Mouse (Mus musculus): ENCODE data around the gene Syt2.

Syt2 gene

GRCm38 (mm10) chr1:134772821-134773220, 126.3 kb downstream of the Syt2 start:
- DNase-seq (ENCODE audit: low read depth) = no peak

GRCm38 (mm10) chr1:134773256-134773655, 126.8 kb downstream of the Syt2 start:
- no peak for DNase-seq (ENCODE audit: low read depth)

GRCm38 (mm10) chr1:134774247-134774646, 127.8 kb downstream of the Syt2 start:
- no peak for DNase-seq (ENCODE audit: low read depth)

- DNase-seq (ENCODE audit: low read depth) = no peak
Observed at GRCm38 (mm10) chr1:134774728-134775287, 128.3 kb downstream of the Syt2 start.

- no peak for DNase-seq (ENCODE audit: low read depth)
Observed at GRCm38 (mm10) chr1:134775631-134776030, 129.2 kb downstream of the Syt2 start.

- no peak for DNase-seq (ENCODE audit: low read depth)
Observed at GRCm38 (mm10) chr1:134777201-134777885, 130.9 kb downstream of the Syt2 start.

GRCm38 (mm10) chr1:134777936-134778548, 131.6 kb downstream of the Syt2 start:
- DNase-seq (ENCODE audit: low read depth) = no peak

GRCm38 (mm10) chr1:134782797-134783196, 136.3 kb downstream of the Syt2 start:
- DNase-seq (ENCODE audit: low read depth) = no peak

GRCm38 (mm10) chr1:134783958-134784357, 137.5 kb downstream of the Syt2 start:
- no peak for DNase-seq (ENCODE audit: low read depth)

GRCm38 (mm10) chr1:134784481-134784880, 138.0 kb downstream of the Syt2 start:
- no peak for DNase-seq (ENCODE audit: low read depth)

GRCm38 (mm10) chr1:134784911-134785310, 138.4 kb downstream of the Syt2 start:
- DNase-seq (ENCODE audit: low read depth) = no peak

- no peak for DNase-seq (ENCODE audit: low read depth)
Observed at GRCm38 (mm10) chr1:134788096-134788495, 141.6 kb downstream of the Syt2 start.

- DNase-seq (ENCODE audit: low read depth) = no peak
Observed at GRCm38 (mm10) chr1:134790716-134791439, 144.4 kb downstream of the Syt2 start.

GRCm38 (mm10) chr1:134791456-134791855, 145.0 kb downstream of the Syt2 start:
- no peak for DNase-seq (ENCODE audit: low read depth)

- DNase-seq (ENCODE audit: low read depth) = no peak
Observed at GRCm38 (mm10) chr1:134796076-134796475, 149.6 kb downstream of the Syt2 start.

- DNase-seq (ENCODE audit: low read depth) = no peak
Observed at GRCm38 (mm10) chr1:134796536-134796935, 150.1 kb downstream of the Syt2 start.

- DNase-seq (ENCODE audit: low read depth) = no peak
Observed at GRCm38 (mm10) chr1:134801758-134802157, 155.3 kb downstream of the Syt2 start.

- no peak for DNase-seq (ENCODE audit: low read depth)
Observed at GRCm38 (mm10) chr1:134803286-134804117, 157.0 kb downstream of the Syt2 start.

GRCm38 (mm10) chr1:134804373-134804772, 157.9 kb downstream of the Syt2 start:
- no peak for DNase-seq (ENCODE audit: low read depth)

- no peak for DNase-seq (ENCODE audit: low read depth)
Observed at GRCm38 (mm10) chr1:134805471-134805870, 159.0 kb downstream of the Syt2 start.

All from induced T-regulatory cell, adult 2 months (primary cell).